Mouse (Mus musculus) hindbrain, embryonic 16.5 days (tissue): Measurements from ENCODE around the gene AI661453. TPM values are rescaled to one million over a fixed set of nuclear protein-coding genes. Genes with fewer than 3 reads are reported as not detected.
A peak's percentile ranks its signal among the peaks of the same experiment; 100 is the strongest.
"Not testable (repeated sequence)": the region's sequence is repeated elsewhere in the genome, so short reads cannot be mapped to it uniquely, and the experiment has no call there.

Source experiments
- ATAC-seq: fragments of 200-750 bp; cut with Nextera tagmentation; 2 replicates; pipeline ENCODE4 v1.8.0; 2017; ENCODE audit warnings: moderate TSS enrichment, moderate library complexity
- H3K27ac ChIP-seq: fragments of 300-500 bp; sonication (generic); 2 replicates; pipeline ENCODE4 v1.5.1; 2014; ENCODE audit warnings: low read depth, mild to moderate bottlenecking, control low read depth, low read length, moderate library complexity
- H3K27me3 ChIP-seq: fragments of 300-500 bp; sonication (generic); replicated peaks from 2 replicates; pipeline ENCODE4 v1.6.1; 2014; ENCODE audit warnings: low read length; ENCODE audit not compliant: control insufficient read depth, insufficient read depth
- H3K36me3 ChIP-seq: fragments of 300-500 bp; sonication (generic); 2 replicates; pipeline ENCODE4 v1.6.1; 2014; ENCODE audit warnings: mild to moderate bottlenecking, low read length, moderate library complexity, mixed read lengths; ENCODE audit not compliant: control insufficient read depth, insufficient read depth
- H3K4me1 ChIP-seq: fragments of 300-500 bp; sonication (generic); 2 replicates; pipeline ENCODE4 v1.6.1; 2014; ENCODE audit warnings: low read depth, low read length; ENCODE audit not compliant: control insufficient read depth, insufficient read depth
- H3K4me2 ChIP-seq: fragments of 300-500 bp; sonication (generic); 2 replicates; pipeline ENCODE4 v1.6.1; 2014; ENCODE audit warnings: mild to moderate bottlenecking, low read length, control low read depth, moderate library complexity
- H3K4me3 ChIP-seq: fragments of 300-500 bp; sonication (generic); 2 replicates; pipeline ENCODE4 v1.5.1; 2014; ENCODE audit warnings: mild to moderate bottlenecking, low read length, control low read depth, moderate library complexity
- H3K9ac ChIP-seq: fragments of 300-500 bp; sonication (generic); 2 replicates; pipeline ENCODE4 v1.6.1; 2014; ENCODE audit warnings: low read depth, mild to moderate bottlenecking, control low read depth, low read length, moderate library complexity
- H3K9me3 ChIP-seq: fragments of 300-500 bp; sonication (generic); 2 replicates; pipeline ENCODE4 v1.6.1; 2014; ENCODE audit warnings: mild to moderate bottlenecking, low read length, moderate library complexity; ENCODE audit not compliant: control insufficient read depth
- WGBS: fragments of 180-500 bp; shearing (Covaris S2); extraction: QIAGEN DNeasy Blood & Tissue Kit; methylation state at CpG from one replicate; pipeline ENCODE4 v1.1.7; 2014; 5-methylcytosine and 5-hydroxymethylcytosine counted together
- polyA plus RNA-seq: library from polyadenylated mRNA; unstranded; fragments of >200 nt; fragmentation: Nextera tagmentation; extraction: Ambion mirVana; gene quantifications from 2 replicates; pipeline ENCODE4 v1.2.1, GENCODE M21; 2015

Gene AI661453
- polyA plus RNA-seq, 1 experiment from 2014 or later = 0.11 TPM

- WGBS = 3% methylated on average over 74 of the region's 74 CpGs
- H3K27ac ChIP-seq, H3K9me3 ChIP-seq, H3K4me1 ChIP-seq, H3K36me3 ChIP-seq: not testable (repeated sequence)
- peak; percentile 70 for ATAC-seq
- Histone ChIP-seq H3K4me3 (peak overlapping the region; percentile 41), H3K9ac (peak overlapping the region; percentile 47), H3K27me3 (peaks cover 14% of the 10 kb centered on the region), H3K4me2 (peak overlapping the region; percentile 68)
These were observed 26.2 kb upstream of the AI661453 start for GRCm38 (mm10) chr17:47409897-47410861.

GRCm38 (mm10) chr17:47420195-47420594 is 16.2 kb upstream of the AI661453 start:
- ATAC-seq = no peak
- H3K36me3 ChIP-seq = no peaks in the 10 kb centered on the region
- H3K4me1 ChIP-seq = no peaks in the 10 kb centered on the region
- H3K9ac ChIP-seq = no peak overlapping the region
- no peaks in the 10 kb centered on the region for H3K27me3 ChIP-seq
- WGBS = 79% methylated on average over 2 of the region's 2 CpGs
- H3K27ac ChIP-seq = no peak overlapping the region
- H3K4me3 ChIP-seq = no peak overlapping the region
- H3K9me3 ChIP-seq = no peaks in the 10 kb centered on the region
- no peak overlapping the region for H3K4me2 ChIP-seq

GRCm38 (mm10) chr17:47421566-47421965 is 14.8 kb upstream of the AI661453 start:
- no peak for ATAC-seq
- no peaks in the 10 kb centered on the region for H3K4me1 ChIP-seq
- 80% methylated on average over 3 of the region's 3 CpGs for WGBS
- no peaks in the 10 kb centered on the region for H3K36me3 ChIP-seq
- H3K9me3 ChIP-seq = no peaks in the 10 kb centered on the region
- H3K27ac ChIP-seq = no peak overlapping the region
- no peak overlapping the region for H3K9ac ChIP-seq
- H3K27me3 ChIP-seq = no peaks in the 10 kb centered on the region
- H3K4me2 ChIP-seq = no peak overlapping the region
- H3K4me3 ChIP-seq = no peak overlapping the region

GRCm38 (mm10) chr17:47422616-47423015 is 13.8 kb upstream of the AI661453 start:
- H3K27me3 ChIP-seq, H3K4me1 ChIP-seq, ATAC-seq, H3K36me3 ChIP-seq, H3K4me3 ChIP-seq, H3K4me2 ChIP-seq, H3K9ac ChIP-seq, H3K27ac ChIP-seq, H3K9me3 ChIP-seq: not testable (repeated sequence)
- WGBS = 100% methylated on average over 1 of the region's 1 CpGs

- 75% methylated on average over 6 of the region's 6 CpGs for WGBS
- Histone ChIP-seq H3K36me3 (no peaks in the 10 kb centered on the region), H3K27ac (no peak overlapping the region), H3K9ac (no peak overlapping the region), H3K4me1 (peaks cover 4% of the 10 kb centered on the region; the same call in 1 of the 2 replicates), H3K4me2 (no peak overlapping the region), H3K4me3 (no peak overlapping the region), H3K27me3 (no peaks in the 10 kb centered on the region), H3K9me3 (no peaks in the 10 kb centered on the region)
- ATAC-seq = no peak
These were observed 12.2 kb upstream of the AI661453 start for GRCm38 (mm10) chr17:47424186-47424585.

GRCm38 (mm10) chr17:47427316-47427715 is 9.1 kb upstream of the AI661453 start:
- Histone ChIP-seq H3K4me3 (no peak overlapping the region), H3K27ac (no peak overlapping the region), H3K36me3 (no peaks in the 10 kb centered on the region), H3K27me3 (no peaks in the 10 kb centered on the region), H3K9me3 (no peaks in the 10 kb centered on the region), H3K4me1 (peaks cover 4% of the 10 kb centered on the region; the same call in 1 of the 2 replicates), H3K9ac (no peak overlapping the region), H3K4me2 (no peak overlapping the region)
- no peak; the same call in 1 of the 2 replicates for ATAC-seq
- WGBS = 73% methylated on average over 6 of the region's 6 CpGs

GRCm38 (mm10) chr17:47428831-47429304 is 7.5 kb upstream of the AI661453 start:
- H3K27ac ChIP-seq = no peak overlapping the region
- no peaks in the 10 kb centered on the region for H3K27me3 ChIP-seq
- H3K9me3 ChIP-seq = no peaks in the 10 kb centered on the region
- H3K4me2 ChIP-seq = peak overlapping the region; percentile 34; the same call in 1 of the 2 replicates
- peaks cover 4% of the 10 kb centered on the region; the same call in 1 of the 2 replicates for H3K4me1 ChIP-seq
- no peak overlapping the region for H3K4me3 ChIP-seq
- WGBS = 3% methylated on average over 8 of the region's 8 CpGs
- no peaks in the 10 kb centered on the region for H3K36me3 ChIP-seq
- peak; percentile 60; the same call in 1 of the 2 replicates for ATAC-seq
- H3K9ac ChIP-seq = no peak overlapping the region

GRCm38 (mm10) chr17:47430815-47431214 is 5.6 kb upstream of the AI661453 start:
- no peak overlapping the region for H3K4me3 ChIP-seq
- no peaks in the 10 kb centered on the region for H3K9me3 ChIP-seq
- H3K27ac ChIP-seq = no peak overlapping the region
- 65% methylated on average over 5 of the region's 5 CpGs for WGBS
- no peak for ATAC-seq
- no peaks in the 10 kb centered on the region for H3K27me3 ChIP-seq
- H3K4me2 ChIP-seq = no peak overlapping the region
- peaks cover 4% of the 10 kb centered on the region; the same call in 1 of the 2 replicates for H3K4me1 ChIP-seq
- no peak overlapping the region for H3K9ac ChIP-seq
- H3K36me3 ChIP-seq = no peaks in the 10 kb centered on the region

GRCm38 (mm10) chr17:47436907-47437547 is 612 bp downstream of the AI661453 start, which contains the start of gene 1700001C19Rik:
TSS of gene 1700001C19Rik (minus strand) at chr17:47437376.
- no peak within 1 kb of the TSS for H3K27ac ChIP-seq
- H3K4me2 ChIP-seq = peak within 1 kb of the TSS; percentile 91
- 3% methylated on average over 24 of the region's 25 CpGs for whole genome bisulfite sequencing
- no peaks in the 10 kb centered on the region for H3K9me3 ChIP-seq
- H3K9ac ChIP-seq = peak within 1 kb of the TSS; percentile 60
- H3K4me1 ChIP-seq = peaks cover 12% of the 10 kb centered on the region
- H3K36me3 ChIP-seq = no peaks in the 10 kb centered on the region
- no peak for ATAC-seq
- H3K27me3 ChIP-seq = peaks cover 13% of the 10 kb centered on the region
- H3K4me3 ChIP-seq = peak within 1 kb of the TSS; percentile 47
